Mouse (Mus musculus) bone marrow, adult 2 months (tissue): Measurements from ENCODE around the gene Plk2. TPM values are rescaled to one million over a fixed set of nuclear protein-coding genes. Genes with fewer than 3 reads are reported as not detected.
A peak's percentile ranks its signal among the peaks of the same experiment; 100 is the strongest.
"Not testable (repeated sequence)": the region's sequence is repeated elsewhere in the genome, so short reads cannot be mapped to it uniquely, and the experiment has no call there.

Experiments used
- H3K27ac ChIP-seq: fragments of 200-500 bp; 2 replicates; pipeline ENCODE4 v1.5.1; 2012; ENCODE audit warnings: low read depth, mild to moderate bottlenecking, control low read depth, inconsistent platforms, low read length; ENCODE audit not compliant: control insufficient read depth, poor library complexity, insufficient read depth
- H3K4me1 ChIP-seq: fragments of 200-500 bp; 2 replicates; pipeline ENCODE4 v1.6.1; 2011; ENCODE audit warnings: low read length; ENCODE audit not compliant: control insufficient read depth, insufficient read depth
- H3K4me3 ChIP-seq: fragments of 200-500 bp; replicated peaks from 2 replicates; pipeline ENCODE3; 2011; ENCODE audit warnings: mild to moderate bottlenecking, low read depth, low read length, control low read depth; ENCODE audit not compliant: control insufficient read depth
- CTCF ChIP-seq: fragments of 200-500 bp; IDR thresholded peaks from 2 replicates; pipeline ENCODE4 v1.5.1; 2011; ENCODE audit warnings: low read length, control low read depth; ENCODE audit not compliant: control insufficient read depth, insufficient read depth
- POLR2A ChIP-seq: fragments of 200-500 bp; IDR thresholded peaks from 2 replicates; pipeline ENCODE4 v1.6.1; 2011; ENCODE audit warnings: low read depth, mild to moderate bottlenecking, control low read depth, low read length, borderline replicate concordance; ENCODE audit not compliant: control insufficient read depth
- WGBS: fragments of 180-500 bp; shearing (Covaris S2); methylation state at CpG from one replicate; pipeline ENCODE4 v1.1.7; 2018; 5-methylcytosine and 5-hydroxymethylcytosine counted together
- polyA plus RNA-seq: library from polyadenylated mRNA; stranded (reverse); fragments of >200 nt; gene quantifications from 2 replicates; pipeline ENCODE4 v1.2.4, GENCODE M21; 2011; ENCODE audit warnings: low replicate concordance; ENCODE audit not compliant: missing spikeins, insufficient read depth, insufficient read length

The Plk2 gene
- polyA plus RNA-seq, result 3.4 and 14.4 TPM in 2 replicates

- peak within 1 kb of the TSS; percentile 62 for H3K4me3 ChIP-seq
- no peaks in the 10 kb centered on the region; the same call in 1 of the 2 replicates for H3K4me1 ChIP-seq
- peak within 1 kb of the TSS; percentile 16; the same call in 1 of the 2 replicates for H3K27ac ChIP-seq
- TF ChIP-seq POLR2A, result peak; percentile 94
- TF ChIP-seq CTCF, result peak; percentile 31; the same call in 1 of the 2 replicates
- WGBS, result under 1% methylated on average over 71 of the region's 71 CpGs
Measured at GRCm38 (mm10) chr13:110394291-110395178, at the start of gene Plk2. TSS of gene Plk2 (plus strand) at chr13:110395046.

DNA sequence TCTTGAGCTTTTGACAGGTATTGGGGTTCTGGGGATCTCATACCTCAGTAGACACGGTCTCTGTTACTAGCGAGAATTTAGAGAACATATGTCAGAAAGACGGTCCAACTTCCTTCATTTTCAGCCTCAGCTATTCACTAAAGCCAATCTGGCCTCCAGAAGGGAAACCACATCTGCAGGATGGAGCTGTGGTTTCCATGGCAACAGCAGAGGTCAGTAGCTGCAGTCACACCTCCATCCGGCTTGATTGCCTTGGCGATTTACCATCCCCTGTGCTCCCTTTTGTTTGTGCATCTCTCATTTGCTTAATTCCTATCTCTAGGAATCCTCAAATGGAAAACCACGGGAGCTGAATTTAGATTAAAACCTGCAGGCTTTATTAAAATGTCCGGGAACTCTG is 48.1 kb upstream of the Plk2 start:
- Histone ChIP-seq H3K27ac (no peak overlapping the region), H3K4me3 (no peak overlapping the region), H3K4me1 (no peaks in the 10 kb centered on the region; the same call in 1 of the 2 replicates)
- no peak for TF ChIP-seq CTCF
- no peak for TF ChIP-seq POLR2A
- WGBS, result 19% methylated on average over 7 of the region's 7 CpGs

- Histone ChIP-seq H3K27ac (no peak overlapping the region), H3K4me1 (no peaks in the 10 kb centered on the region; the same call in 1 of the 2 replicates), H3K4me3 (no peak overlapping the region)
- WGBS, result 71% methylated on average over 6 of the region's 6 CpGs
- TF ChIP-seq CTCF, result no peak
- TF ChIP-seq POLR2A, result no peak
Measured at GRCm38 (mm10) chr13:110351051-110351450, 43.8 kb upstream of the Plk2 start.

- peak within 1 kb of the TSS; percentile 87 for H3K27ac ChIP-seq
- peak within 1 kb of the TSS; percentile 93 for H3K4me3 ChIP-seq
- H3K4me1 ChIP-seq, result peaks cover 3% of the 10 kb centered on the region; the same call in 1 of the 2 replicates
- 2% methylated on average over 2 of the region's 2 CpGs for WGBS
- TF ChIP-seq CTCF (no peak), POLR2A (no peak)
Measured at GRCm38 (mm10) chr13:110356941-110357340, 37.9 kb upstream of the Plk2 start, which contains the start of gene Gapt. TSS of gene Gapt (minus strand) at chr13:110357199.

DNA sequence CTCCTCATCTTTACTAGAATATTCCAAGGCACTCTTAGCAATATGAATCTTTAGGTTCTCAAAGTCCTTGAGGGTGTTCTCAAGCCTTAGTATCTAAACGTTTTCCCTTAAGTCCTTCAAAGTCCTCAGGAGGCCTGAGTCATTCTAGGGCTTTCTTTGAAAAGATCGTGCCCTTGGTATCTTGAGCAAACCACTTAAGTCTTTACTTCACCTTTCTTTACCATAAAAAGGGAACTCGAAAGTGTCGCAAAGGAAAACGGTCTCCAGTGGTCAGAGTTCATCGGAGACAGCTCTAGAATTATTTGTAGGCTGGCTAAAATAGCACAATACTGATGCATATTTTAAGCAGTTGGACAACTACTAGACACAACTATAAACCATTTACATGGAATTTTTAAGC is 31.1 kb upstream of the Plk2 start:
- TF ChIP-seq CTCF, result no peak
- TF ChIP-seq POLR2A, result no peak
- Histone ChIP-seq H3K27ac (no peak overlapping the region; the same call in 1 of the 2 replicates), H3K4me3 (no peak overlapping the region), H3K4me1 (peaks cover 4% of the 10 kb centered on the region; the same call in 1 of the 2 replicates)
- 5% methylated on average over 6 of the region's 6 CpGs for WGBS

DNA sequence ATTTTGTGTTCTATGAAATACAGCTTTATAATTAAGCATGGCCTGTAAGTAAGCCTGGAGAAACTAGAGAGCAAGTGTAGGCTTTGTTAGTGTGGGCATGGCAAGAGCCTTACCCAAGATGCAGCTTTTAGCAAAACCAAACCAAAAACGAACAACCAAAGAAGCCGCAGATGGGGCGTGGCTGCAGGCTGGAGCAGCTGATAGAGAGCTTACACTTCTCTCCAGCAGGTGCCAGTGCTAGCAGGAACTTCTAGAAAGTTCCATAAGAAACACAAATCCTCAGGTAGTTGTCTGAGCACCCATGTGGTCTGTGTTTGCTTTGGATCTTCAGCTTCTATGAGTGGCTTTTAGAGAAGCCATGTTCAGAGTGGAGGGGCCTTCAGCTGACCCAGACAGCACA is 28.4 kb upstream of the Plk2 start:
- WGBS, result 59% methylated on average over 3 of the region's 3 CpGs
- TF ChIP-seq POLR2A (no peak), CTCF (no peak)
- no peak overlapping the region; the same call in 1 of the 2 replicates for H3K27ac ChIP-seq
- peaks cover 4% of the 10 kb centered on the region; the same call in 1 of the 2 replicates for H3K4me1 ChIP-seq
- no peak overlapping the region for H3K4me3 ChIP-seq

DNA sequence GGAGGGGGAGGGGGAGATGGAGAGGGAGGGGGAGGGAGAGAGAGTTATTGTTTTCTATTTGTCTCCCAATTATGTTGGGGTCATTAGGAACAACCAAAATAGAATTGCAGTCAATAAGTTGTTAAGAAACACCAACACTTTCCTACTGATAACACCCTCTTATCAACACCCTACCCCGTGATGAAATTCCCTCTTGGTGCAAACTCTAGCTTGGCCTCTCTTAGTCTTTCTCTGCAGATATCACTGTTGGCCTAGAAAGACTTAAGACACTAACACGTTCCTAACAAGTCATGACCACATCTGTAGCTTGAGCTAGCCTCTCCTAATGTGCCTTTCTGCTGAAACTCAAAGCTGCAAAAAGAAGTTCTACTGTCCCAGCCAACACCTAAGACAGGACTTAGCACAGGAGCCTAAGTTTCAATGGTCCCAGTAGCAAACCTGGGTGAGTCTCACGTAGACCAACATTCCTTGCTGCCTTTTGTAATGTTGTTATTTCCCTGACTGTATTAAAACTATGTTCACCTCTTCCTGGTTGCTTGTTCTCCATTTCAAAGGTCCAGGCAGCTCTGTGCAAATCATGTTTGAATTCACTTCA is 26.8 kb upstream of the Plk2 start:
- H3K27ac ChIP-seq, result no peak overlapping the region; the same call in 1 of the 2 replicates
- WGBS, result 60% methylated on average over 3 of the region's 3 CpGs
- peaks cover 3% of the 10 kb centered on the region; the same call in 1 of the 2 replicates for H3K4me1 ChIP-seq
- TF ChIP-seq CTCF, result no peak
- no peak for TF ChIP-seq POLR2A
- no peak overlapping the region for H3K4me3 ChIP-seq

GRCm38 (mm10) chr13:110368556-110369040 is 26.2 kb upstream of the Plk2 start:
- TF ChIP-seq CTCF, result peak; percentile 95
- not testable (repeated sequence) for H3K27ac ChIP-seq, H3K4me1 ChIP-seq, H3K4me3 ChIP-seq
- WGBS, result 32% methylated on average over 6 of the region's 6 CpGs
